Mouse (Mus musculus) myocyte (in vitro differentiated cells): ENCODE results near the gene Hsd3b7. TPM values are rescaled to one million over a fixed set of nuclear protein-coding genes. Genes with fewer than 3 reads are reported as not detected.

Experiments
- H3K27me3 ChIP-seq: one replicate; pipeline ENCODE4 v1.6.1; 2011; ENCODE audit not compliant: control insufficient read depth, insufficient read depth, insufficient read length
- H3K36me3 ChIP-seq: one replicate; pipeline ENCODE4 v1.6.1; 2011; ENCODE audit not compliant: control insufficient read depth, insufficient read depth
- H3K4me2 ChIP-seq: one replicate; pipeline ENCODE4 v1.6.1; 2011; ENCODE audit warnings: low read depth, control low read depth
- H3K4me3 ChIP-seq: one replicate; pipeline ENCODE4 v1.5.1; 2011; ENCODE audit warnings: mild to moderate bottlenecking, control low read depth, moderate library complexity
- H3K79me2 ChIP-seq: one replicate; pipeline ENCODE4 v1.6.1; 2011; ENCODE audit not compliant: control insufficient read depth, insufficient read depth
- H3ac ChIP-seq: one replicate; pipeline ENCODE4 v1.6.1; 2011; ENCODE audit not compliant: control insufficient read depth, insufficient read length
- CEBPB ChIP-seq: IDR thresholded peaks from 2 replicates; pipeline ENCODE4 v1.6.1; 2011; ENCODE audit warnings: mild to moderate bottlenecking, moderate library complexity; ENCODE audit not compliant: poor library complexity, insufficient read depth, severe bottlenecking
- E2F4 ChIP-seq: IDR thresholded peaks from one replicate; pipeline ENCODE4 v1.6.1; 2011; ENCODE audit warnings: mild to moderate bottlenecking, control low read depth, moderate library complexity; ENCODE audit not compliant: insufficient read depth
- MAX ChIP-seq: IDR thresholded peaks from one replicate; pipeline ENCODE4 v1.6.1; 2011; ENCODE audit warnings: low read depth, mild to moderate bottlenecking, control low read depth
- MYOD1 ChIP-seq, 3 experiments: IDR thresholded peaks; one replicate each; pipeline ENCODE4 v1.6.1; 2011; ENCODE audit warnings: control low read depth in 2 of 3, low read depth in 2 of 3, mild to moderate bottlenecking in 2 of 3, moderate library complexity in 1 of 3; ENCODE audit not compliant: insufficient read length in 2 of 3, control insufficient read depth in 1 of 3
- MYOG ChIP-seq, 3 experiments: IDR thresholded peaks; one replicate each; pipeline ENCODE4 v1.6.1; 2011; ENCODE audit warnings: control low read depth in 2 of 3, low read depth in 2 of 3, mild to moderate bottlenecking in 2 of 3; ENCODE audit not compliant: insufficient read length in 2 of 3, control insufficient read depth in 1 of 3, insufficient read depth in 1 of 3
- POLR2A ChIP-seq: IDR thresholded peaks from one replicate; pipeline ENCODE4 v1.6.1; 2011; ENCODE audit warnings: low read depth, mild to moderate bottlenecking, control low read depth, moderate library complexity; ENCODE audit not compliant: insufficient read length
- POLR2AphosphoS2 ChIP-seq: IDR thresholded peaks from one replicate; pipeline ENCODE4 v1.6.1; 2011; ENCODE audit warnings: low read depth, control low read depth; ENCODE audit not compliant: insufficient read length
- REST ChIP-seq: IDR thresholded peaks from one replicate; pipeline ENCODE4 v1.6.1; 2011; ENCODE audit warnings: mild to moderate bottlenecking, control low read depth, moderate library complexity; ENCODE audit not compliant: insufficient read depth, insufficient read length
- SRF ChIP-seq: IDR thresholded peaks from one replicate; pipeline ENCODE4 v1.6.1; 2011; ENCODE audit warnings: low read depth; ENCODE audit not compliant: control insufficient read depth, insufficient read length
- TCF12 ChIP-seq: IDR thresholded peaks from one replicate; pipeline ENCODE4 v1.6.1; 2011; ENCODE audit warnings: mild to moderate bottlenecking, control low read depth; ENCODE audit not compliant: poor library complexity, insufficient read depth, severe bottlenecking
- TCF3 ChIP-seq: IDR thresholded peaks from one replicate; pipeline ENCODE4 v1.6.1; 2011; ENCODE audit warnings: low read depth, control low read depth; ENCODE audit not compliant: insufficient read length
- USF1 ChIP-seq: IDR thresholded peaks from one replicate; pipeline ENCODE4 v1.6.1; 2011; ENCODE audit warnings: low read depth, mild to moderate bottlenecking, control low read depth, moderate library complexity
- polyA plus RNA-seq: library from polyadenylated mRNA; unstranded; fragments of >200 nt; fragmentation: generic; extraction: Trizol; gene quantifications from one replicate; pipeline ENCODE4 v1.2.1, GENCODE M21; 2012; ENCODE audit warnings: missing spikeins

Gene Hsd3b7
- 15.0 TPM for polyA plus RNA-seq

DNA sequence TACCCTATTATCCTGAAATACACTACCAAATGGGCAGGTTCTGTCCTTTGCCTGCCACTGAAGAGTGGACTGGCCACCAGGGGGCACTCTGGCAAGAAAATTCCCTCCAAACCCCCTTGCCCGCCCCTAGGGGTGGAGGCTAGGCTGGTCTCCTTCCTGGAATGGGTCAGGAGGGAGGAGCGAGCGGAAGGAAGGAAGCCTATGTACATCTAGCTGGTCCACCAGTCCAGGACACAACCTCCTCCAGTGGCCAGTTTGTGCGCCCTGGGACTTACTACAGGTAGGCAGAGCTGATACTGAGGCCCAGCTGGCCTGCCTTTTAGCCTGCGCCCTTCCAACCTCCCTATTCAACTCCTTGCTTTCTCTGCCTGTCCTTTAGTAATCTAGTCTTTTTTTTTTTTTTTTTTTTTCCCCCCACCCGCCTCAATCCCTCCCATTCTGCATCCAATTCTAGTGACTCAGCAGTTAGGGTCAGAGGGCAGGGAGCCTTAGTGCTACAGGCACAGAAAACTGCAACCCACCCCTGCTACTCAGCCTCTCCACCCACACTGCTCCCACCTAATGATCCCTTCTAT lies at the start of gene Hsd3b7:
Gene Hsd3b7 (plus strand): TSS at position 170 of the 575 bp plus-strand sequence.
- Histone ChIP-seq H3ac (no peak within 1 kb of the TSS), H3K27me3 (no peaks in the 10 kb centered on the region), H3K4me3 (no peak within 1 kb of the TSS), H3K4me2 (peak within 1 kb of the TSS; percentile 74), H3K36me3 (peaks cover 10% of the 10 kb centered on the region), H3K79me2 (no peaks in the 10 kb centered on the region)
- TF ChIP-seq CEBPB (no peak), TCF3 (no peak), REST (no peak), USF1 (no peak), POLR2A (peak; percentile 70), SRF (no peak), POLR2AphosphoS2 (peak; percentile 95), MYOD1 (IDR thresholded peaks at IDR 0.05; ENCODE audit: control insufficient read depth in 1 of 3, insufficient read length in 2 of 3, low read depth in 2 of 3) (no peak), E2F4 (no peak)

DNA sequence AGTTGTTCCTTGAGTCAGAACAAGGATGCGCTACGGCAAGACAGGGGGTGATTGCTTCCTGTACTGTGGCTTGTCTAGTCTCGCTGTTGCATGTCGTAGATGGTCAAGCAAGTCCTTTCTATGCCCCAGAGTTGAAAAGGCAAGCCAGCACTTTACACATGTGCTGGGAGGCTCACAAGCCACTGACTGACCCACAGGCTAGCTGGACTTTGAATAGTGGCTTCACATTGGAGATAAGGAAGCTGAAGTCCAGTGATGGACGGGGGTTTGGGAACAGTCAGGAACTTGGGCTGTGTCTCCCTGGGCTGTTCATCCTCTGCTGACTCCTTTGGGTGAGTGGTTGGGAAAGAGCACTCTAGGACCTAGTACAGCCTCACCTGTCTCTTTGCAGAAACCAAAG lies 48.8 kb upstream of the Hsd3b7 start:
- Histone ChIP-seq H3K27me3 (no peaks in the 10 kb centered on the region), H3K36me3 (peaks cover 14% of the 10 kb centered on the region), H3K4me3 (no peak overlapping the region), H3K4me2 (no peak overlapping the region), H3ac (no peak overlapping the region), H3K79me2 (no peaks in the 10 kb centered on the region)
- TF ChIP-seq MAX, result no peak
- TF ChIP-seq TCF3, result no peak
- no peak for TF ChIP-seq E2F4
- no peak for TF ChIP-seq POLR2AphosphoS2
- TF ChIP-seq TCF12, result no peak
- TF ChIP-seq REST, result no peak
- no peak for TF ChIP-seq MYOG (IDR thresholded peaks at IDR 0.05; ENCODE audit: control insufficient read depth in 1 of 3, insufficient read depth in 1 of 3, insufficient read length in 2 of 3, low read depth in 2 of 3)
- no peak for TF ChIP-seq USF1
- TF ChIP-seq CEBPB, result no peak
- no peak for TF ChIP-seq POLR2A

DNA sequence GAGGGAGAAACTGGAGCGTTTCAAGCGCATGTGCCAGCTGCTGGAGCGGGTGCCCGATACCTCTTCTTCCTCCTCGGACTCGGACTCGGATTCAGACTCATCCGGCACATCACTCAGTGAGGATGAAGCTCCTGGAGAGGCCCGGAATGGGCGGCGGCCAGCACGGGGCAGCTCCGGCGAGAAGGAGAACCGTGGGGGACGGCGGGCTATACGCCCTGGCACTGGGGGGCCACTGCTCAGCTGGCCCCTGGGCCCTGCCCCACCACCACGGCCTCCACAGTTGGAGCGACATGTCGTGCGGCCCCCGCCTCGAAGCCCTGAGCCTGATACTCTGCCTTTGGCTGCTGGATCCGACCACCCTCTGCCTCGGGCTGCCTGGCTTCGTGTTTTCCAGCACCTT lies 48.3 kb upstream of the Hsd3b7 start:
- Histone ChIP-seq H3K79me2 (no peaks in the 10 kb centered on the region), H3K36me3 (peaks cover 16% of the 10 kb centered on the region), H3K4me2 (no peak overlapping the region), H3ac (no peak overlapping the region), H3K27me3 (no peaks in the 10 kb centered on the region), H3K4me3 (no peak overlapping the region)
- no peak for TF ChIP-seq POLR2AphosphoS2
- TF ChIP-seq MYOD1 (IDR thresholded peaks at IDR 0.05; ENCODE audit: control insufficient read depth in 1 of 3, insufficient read length in 2 of 3, low read depth in 2 of 3), result no peak
- TF ChIP-seq TCF12, result no peak
- TF ChIP-seq MAX, result no peak
- no peak for TF ChIP-seq REST
- TF ChIP-seq TCF3, result no peak
- TF ChIP-seq CEBPB, result no peak
- no peak for TF ChIP-seq SRF

DNA sequence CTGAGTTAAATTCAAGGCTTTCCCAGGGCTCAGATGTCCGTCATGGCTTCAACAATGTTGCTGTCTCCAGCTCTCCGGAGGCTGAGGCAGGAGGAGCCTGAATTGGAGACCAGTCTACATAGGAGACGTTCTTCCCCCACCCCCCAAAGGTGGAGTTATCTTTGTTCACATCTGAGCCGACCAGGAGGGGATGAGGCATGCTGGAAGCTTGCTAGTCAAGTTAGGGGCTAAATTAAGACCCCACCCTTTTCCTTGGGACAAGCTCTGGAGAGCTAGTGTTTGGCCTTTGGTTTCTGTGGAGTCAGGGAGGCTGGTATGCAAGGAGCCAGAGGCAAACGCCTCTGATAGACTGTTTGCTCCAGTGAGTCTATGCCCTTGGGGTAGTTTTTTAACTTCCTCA lies 47.2 kb upstream of the Hsd3b7 start:
- TF ChIP-seq MAX (no peak), SRF (no peak), POLR2AphosphoS2 (no peak), USF1 (no peak), TCF3 (no peak), MYOG (IDR thresholded peaks at IDR 0.05; ENCODE audit: control insufficient read depth in 1 of 3, insufficient read depth in 1 of 3, insufficient read length in 2 of 3, low read depth in 2 of 3) (no peak)

DNA sequence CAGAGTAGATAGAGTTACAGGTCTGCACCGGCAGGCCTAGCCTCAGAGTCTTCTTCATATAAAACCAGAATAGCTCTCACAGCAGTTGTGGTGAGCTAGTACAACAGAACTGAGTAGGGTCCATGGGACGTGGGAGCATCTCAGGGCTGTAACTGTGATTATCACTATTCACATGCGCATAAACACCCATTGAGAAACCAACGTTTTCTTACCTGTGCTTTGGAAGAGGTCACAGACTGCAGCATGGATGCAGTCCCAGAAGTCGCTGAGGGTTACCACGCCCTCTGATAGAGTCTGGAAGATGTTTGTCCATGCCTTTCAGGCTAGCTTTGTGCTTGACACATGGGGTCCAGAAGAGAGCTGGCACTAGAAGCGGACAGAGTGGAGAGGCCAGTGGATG lies 46.7 kb upstream of the Hsd3b7 start:
- no peak for TF ChIP-seq MYOG (IDR thresholded peaks at IDR 0.05; ENCODE audit: control insufficient read depth in 1 of 3, insufficient read depth in 1 of 3, insufficient read length in 2 of 3, low read depth in 2 of 3)
- no peak for TF ChIP-seq SRF
- no peak for TF ChIP-seq USF1
- TF ChIP-seq TCF3, result no peak
- no peak for TF ChIP-seq POLR2A
- TF ChIP-seq REST, result no peak
- TF ChIP-seq MYOD1 (IDR thresholded peaks at IDR 0.05; ENCODE audit: control insufficient read depth in 1 of 3, insufficient read length in 2 of 3, low read depth in 2 of 3), result no peak
- TF ChIP-seq TCF12, result no peak
- no peak for TF ChIP-seq MAX
- Histone ChIP-seq H3K79me2 (peaks cover 7% of the 10 kb centered on the region), H3K4me3 (no peak overlapping the region), H3K27me3 (no peaks in the 10 kb centered on the region), H3K4me2 (no peak overlapping the region), H3ac (no peak overlapping the region), H3K36me3 (peaks cover 22% of the 10 kb centered on the region)

More for the DNA sequence above, 47.2 kb upstream of the Hsd3b7 start:
- H3K4me3 ChIP-seq, result no peak overlapping the region
- no peaks in the 10 kb centered on the region for H3K27me3 ChIP-seq
- peaks cover 7% of the 10 kb centered on the region for H3K79me2 ChIP-seq
- no peak overlapping the region for H3K4me2 ChIP-seq
- no peak overlapping the region for H3ac ChIP-seq
- peaks cover 22% of the 10 kb centered on the region for H3K36me3 ChIP-seq
